Mouse (Mus musculus): Measurements from ENCODE around the gene Krt2.

Krt2 gene

GRCm38 (mm10) chr15:101772080-101772710 lies 45.8 kb downstream of the Krt2 start:
- DNase-seq: no peak

GRCm38 (mm10) chr15:101770226-101770625 lies 47.7 kb downstream of the Krt2 start:
- DNase-seq: no peak
